Mouse (Mus musculus): ENCODE results near the gene Sfi1.
"Not testable (repeated sequence)": the region's sequence is repeated elsewhere in the genome, so short reads cannot be mapped to it uniquely, and the experiment has no call there.

Gene Sfi1

DNA sequence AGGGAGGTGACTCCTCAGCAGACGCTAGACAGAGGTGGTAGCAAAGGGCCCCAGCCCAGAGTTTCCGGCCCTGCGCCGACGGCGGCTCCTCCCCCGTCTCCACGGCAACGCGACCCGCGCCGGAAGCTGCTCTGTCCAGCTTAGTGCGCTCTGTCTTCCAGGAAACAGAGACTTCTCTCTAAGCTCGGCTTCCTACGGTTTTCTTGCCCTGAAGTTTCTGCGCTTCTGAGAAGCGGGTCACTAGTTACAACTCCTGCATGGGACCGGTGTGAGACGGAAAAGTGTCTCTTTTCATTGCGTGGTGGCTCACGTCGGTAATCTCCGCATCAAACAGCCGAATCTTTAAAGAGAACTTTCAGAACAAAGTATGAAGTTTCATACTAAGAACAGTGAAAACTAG, at the start of gene Sfi1:
Sfi1 (minus strand) TSS at position 101 of the 400 bp plus-strand sequence.
- no peak for DNase-seq (ENCODE audit: low read depth, low spot score)

DNA sequence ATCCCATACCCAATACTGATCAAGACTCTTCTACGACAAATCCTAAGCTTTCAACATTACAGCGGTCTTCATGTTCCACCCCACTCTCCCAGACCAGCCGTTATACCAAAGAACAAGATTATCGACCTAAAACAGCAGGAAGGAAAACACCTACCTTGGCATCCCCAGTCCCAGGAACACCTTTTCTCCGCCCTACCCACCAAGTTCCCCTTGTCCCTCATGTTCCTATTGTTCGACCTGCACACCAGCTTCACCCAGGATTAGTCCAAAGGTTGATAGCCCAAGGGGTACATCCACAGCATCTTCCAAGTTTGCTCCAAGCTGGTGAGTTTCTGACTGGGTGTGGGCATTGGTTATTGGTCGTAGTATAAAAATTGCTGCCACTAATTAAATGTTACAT, 49.1 kb upstream of the Sfi1 start:
- no peak for DNase-seq (ENCODE audit: low read depth, low spot score)

DNA sequence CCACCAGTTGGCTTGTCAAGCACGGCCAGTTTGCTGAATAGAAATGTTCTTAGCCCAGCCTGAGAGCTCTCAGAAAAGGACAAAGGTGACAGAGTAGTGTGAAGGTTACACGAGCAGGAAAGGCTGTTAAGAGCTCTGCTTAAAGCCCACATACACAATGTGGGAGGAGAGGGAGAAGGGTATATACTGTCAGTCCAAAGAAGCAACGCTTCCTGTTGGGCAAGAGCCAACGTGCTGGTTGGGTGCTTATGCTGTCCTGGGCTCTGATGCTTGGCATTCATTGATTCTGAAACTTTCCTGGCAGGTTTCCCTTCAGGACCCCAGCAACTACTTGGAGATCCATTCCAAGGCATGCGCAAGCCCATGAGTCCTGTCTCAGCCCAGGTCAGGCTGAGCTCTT, 42.0 kb upstream of the Sfi1 start:
- no peak for DNase-seq (ENCODE audit: low read depth, low spot score)

DNA sequence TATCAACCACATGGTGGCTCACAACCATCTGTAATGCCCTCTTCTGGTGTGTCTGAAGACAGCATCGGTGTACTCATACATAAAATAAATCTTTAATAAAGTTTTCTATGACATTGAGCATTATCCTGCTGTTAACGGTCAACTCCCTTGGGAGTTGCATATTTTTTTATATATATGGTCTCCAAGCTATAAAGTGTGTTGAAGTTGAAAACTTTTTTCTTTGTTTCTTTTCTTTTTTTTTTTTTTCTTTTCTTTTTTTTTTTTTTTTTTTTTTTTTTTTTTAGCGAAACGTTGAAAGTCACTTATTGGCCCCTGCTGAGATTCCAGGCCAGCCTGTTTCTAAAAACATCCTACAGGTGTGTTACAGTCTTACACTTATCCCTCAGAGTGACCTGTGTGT, 40.4 kb upstream of the Sfi1 start:
- no peak for DNase-seq (ENCODE audit: low read depth, low spot score)

DNA sequence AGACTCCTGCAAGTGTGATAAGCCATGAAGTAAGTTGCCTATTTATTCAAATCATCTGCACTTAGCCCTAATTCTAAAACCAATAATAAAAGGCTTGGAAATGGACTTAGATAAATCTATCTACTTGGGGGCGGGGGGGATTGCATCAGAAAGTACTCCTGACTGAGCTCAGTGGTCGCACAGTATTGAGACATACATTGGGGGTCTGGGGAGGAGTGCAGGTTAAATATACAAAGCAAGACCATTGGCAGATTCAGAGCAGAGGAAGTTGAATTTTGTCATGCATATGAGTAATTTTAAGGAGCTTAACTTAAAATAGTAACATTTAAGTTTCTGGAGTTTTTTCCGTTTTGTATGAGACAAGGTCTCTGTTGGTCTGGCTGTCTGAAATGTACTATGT, 39.0 kb upstream of the Sfi1 start:
- DNase-seq (ENCODE audit: low read depth, low spot score), result no peak

DNA sequence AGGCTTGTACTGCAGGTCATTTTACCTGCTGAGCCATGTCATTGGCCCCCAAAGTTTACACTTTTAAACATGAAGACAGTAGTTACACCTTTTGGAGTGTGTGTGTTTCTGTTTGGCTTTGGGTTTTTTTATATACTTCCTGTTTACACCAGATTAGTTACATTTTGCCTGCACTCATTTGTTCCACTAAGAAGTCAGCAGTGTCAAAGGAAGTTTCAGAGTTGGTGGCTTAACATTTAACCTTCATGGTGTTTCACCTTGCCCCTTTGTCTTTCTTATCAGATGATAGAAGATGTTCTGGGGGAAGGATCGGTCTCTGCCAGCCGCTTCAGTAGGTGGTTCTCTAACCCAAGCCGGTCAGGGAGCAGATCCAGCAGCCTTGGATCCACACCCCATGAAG, 33.9 kb upstream of the Sfi1 start:
- no peak for DNase-seq (ENCODE audit: low read depth, low spot score)

DNA sequence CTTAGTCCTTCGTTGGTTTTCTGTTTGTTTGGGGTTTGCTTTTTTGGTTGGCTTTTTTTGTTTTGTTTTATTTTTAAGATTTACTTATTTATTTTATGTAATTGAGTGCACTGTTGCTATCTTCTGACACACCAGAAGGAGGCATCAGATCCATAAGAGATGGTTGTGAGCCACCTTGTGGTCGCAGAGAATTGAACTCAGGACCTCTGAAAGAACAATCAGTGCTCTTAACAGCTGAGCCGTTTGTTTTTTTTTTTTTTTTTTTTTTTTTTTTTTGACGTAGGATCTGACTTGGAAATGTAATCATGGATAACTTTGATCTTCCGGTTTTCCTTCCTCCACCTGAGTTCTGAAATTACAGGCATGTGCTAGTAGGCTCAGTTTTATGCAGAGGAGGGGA, 29.8 kb upstream of the Sfi1 start:
- no peak for DNase-seq (ENCODE audit: low read depth, low spot score)

DNA sequence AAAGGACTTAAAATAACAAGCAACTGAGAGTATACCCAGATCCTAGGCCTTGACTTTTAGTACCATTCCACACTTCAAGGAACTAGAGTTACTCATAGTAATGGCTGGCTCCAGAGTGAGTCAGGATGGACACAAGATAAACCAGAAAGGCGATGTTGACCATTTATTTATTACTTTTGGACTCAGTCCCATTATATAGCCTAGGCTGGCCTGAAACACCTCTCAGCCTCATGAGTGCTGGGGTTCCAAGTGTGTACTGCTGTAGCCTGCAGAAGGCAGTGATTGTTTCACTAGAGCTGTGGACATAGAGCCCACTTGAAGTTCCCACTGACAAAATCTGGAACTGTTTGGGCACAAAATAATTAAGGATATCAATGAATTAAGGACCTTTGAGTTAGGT, 19.3 kb upstream of the Sfi1 start:
- DNase-seq (ENCODE audit: low read depth, low spot score), result no peak

DNA sequence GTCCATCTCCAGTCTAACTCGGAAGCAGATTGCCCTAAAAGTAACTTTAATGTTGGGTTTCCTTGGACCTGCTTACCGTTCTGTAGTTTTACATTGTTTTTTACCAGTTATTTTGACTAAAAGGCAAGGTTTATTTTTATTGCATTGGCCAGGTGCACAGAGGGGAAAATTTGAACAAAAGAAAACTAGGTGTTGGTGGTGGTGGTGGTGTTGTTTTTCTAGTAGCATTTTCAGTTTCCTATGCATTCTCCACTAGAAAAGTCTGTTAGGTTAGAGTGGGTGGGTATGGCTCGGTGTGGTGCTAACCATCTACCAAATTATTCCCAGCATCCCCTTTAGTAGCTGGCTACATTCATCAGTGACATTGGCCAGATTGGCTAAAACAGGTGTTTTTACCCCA, 13.5 kb upstream of the Sfi1 start:
- no peak for DNase-seq (ENCODE audit: low read depth, low spot score)

DNA sequence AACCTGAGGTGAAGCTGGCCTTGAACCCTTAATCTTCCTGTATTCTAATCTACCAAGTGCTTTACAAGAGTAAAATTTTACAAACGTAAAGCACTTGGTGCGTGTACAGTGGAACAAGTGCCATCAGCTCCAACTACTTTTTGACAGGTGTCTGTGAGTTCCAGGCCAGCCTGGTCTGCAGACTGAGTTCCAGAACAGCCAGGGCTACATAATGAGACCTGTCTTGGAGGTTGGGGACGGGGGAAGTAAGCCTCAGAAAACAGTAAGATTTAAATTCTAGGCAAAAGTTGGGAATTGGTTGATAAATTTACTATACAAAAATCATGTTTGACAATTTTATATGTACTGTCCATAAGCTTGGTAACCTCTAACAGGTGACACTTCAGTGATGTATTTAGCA, 11.9 kb upstream of the Sfi1 start:
- DNase-seq (ENCODE audit: low read depth, low spot score), result no peak

DNA sequence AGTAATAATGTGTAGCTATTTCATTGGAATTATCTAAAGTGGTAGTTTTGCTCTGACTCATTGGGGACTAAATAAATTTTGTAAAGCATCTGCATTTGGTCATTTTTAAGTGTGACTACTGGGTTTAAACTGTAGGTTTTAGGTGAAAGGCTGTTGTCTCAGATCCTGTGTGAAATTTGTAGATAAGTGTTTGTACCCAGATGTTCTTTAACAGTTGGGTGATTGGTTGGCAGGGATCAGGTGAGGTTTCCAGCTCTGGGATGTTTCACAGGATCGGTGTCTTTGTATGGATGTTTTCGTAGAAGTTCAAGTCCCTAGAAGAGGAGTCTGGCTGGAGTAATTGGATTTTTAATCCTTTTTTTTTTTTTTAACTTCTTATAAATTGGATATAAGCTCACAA, 10.5 kb upstream of the Sfi1 start:
- no peak for DNase-seq (ENCODE audit: low read depth, low spot score)

DNA sequence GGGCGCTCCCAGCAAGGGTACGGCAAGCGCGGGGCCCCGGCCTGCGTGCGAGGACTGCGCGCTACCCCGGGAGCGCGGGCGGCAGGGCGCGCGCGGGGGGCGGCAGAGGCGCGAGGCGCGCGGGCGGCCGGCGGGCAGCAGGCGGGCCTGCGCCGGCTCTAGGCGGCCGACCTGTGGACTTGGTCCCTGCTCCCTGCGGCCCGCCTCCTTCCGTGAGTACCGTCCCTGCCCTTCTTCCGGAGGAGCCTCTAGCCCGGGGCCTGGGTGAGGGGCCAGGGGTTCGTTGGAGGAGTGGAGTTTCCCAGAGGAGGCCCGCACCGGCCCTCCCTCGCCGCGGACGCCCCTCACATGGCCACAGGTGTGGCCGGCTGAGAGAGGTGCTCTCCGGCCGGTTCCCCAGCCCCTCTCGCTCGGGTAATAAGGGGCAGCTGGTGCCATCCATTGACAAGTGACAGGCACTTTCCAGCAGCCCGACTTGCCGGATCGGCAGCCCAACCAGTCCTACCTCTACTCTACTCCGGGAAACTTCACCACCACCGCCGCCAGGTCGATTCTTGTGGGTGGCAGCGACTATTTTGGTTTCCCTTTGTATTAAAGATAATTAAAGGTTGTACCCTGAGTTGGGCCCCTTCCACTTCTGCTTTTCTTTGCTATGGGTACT, 9.6 kb upstream of the Sfi1 start:
- DNase-seq (ENCODE audit: low read depth, low spot score), result no peak

DNA sequence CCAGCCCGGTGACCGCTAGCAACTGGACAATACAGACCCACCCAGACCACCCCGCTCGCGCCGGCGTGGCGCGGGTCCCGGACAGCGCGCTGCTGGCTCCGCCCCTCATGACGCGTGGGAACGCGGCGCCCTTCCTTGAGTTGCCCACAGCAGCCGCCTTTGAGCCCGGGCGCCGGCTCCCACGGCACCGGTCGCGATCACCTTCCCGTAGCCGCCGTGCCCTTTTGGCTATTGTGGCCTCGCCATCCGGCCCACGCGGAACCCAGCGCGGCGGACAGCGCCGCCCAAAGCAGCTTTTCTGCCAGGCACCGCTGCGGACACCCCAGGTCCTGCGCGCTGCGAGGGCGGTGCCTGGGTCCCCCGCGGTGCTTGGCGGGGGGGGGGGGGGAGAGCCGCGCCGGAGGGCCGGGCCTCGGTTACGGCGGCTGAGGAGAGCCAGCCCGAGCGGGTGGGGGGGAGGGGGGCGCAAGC, 9.0 kb upstream of the Sfi1 start, which contains the start of gene Eif4enif1:
Eif4enif1 (plus strand) TSS at position 162 of the 471 bp plus-strand sequence.
- peak; percentile 91 for DNase-seq (ENCODE audit: low read depth, low spot score)

DNA sequence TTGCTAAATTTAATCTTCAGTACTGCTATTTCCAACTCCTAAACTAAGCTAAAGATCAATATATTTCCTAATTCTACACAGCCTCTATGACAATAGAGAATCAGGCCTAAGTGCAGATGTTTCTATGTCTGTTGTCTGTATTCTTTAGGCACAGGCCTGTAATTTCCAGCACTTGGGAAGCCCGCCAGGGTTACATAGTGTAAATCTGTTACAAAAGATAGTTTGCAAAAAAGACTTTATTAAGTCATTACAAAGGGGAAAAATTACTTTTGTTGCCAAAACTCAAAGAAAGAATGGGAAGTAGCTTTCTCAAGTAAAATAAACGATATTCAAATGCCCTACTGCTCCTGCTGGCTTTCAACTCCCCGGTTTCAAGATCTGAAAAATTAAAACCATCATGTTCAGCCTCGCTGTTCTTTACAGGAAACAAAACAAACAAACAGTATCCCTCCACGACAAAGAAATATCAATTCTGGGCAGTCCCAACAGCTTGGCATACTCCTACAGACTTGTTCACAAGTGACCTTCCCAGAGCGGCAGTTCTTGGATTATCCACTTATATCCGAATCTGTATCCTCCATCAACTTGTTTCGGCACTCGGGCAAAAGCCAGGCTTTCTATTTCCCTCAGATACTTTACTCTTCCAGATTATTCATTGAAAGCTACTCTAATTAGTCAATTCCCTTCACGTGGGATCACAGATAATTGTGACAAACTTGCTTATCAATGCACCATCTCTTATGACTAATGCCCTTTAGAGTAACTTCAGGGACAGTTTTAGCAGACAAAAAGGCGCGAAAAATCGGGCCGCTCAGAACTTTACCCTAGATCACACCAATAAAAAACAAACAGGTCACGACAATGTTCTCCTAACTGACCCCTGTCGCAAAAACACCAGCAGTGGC, 8.3 kb upstream of the Sfi1 start:
- DNase-seq (ENCODE audit: low read depth, low spot score), result no peak

DNA sequence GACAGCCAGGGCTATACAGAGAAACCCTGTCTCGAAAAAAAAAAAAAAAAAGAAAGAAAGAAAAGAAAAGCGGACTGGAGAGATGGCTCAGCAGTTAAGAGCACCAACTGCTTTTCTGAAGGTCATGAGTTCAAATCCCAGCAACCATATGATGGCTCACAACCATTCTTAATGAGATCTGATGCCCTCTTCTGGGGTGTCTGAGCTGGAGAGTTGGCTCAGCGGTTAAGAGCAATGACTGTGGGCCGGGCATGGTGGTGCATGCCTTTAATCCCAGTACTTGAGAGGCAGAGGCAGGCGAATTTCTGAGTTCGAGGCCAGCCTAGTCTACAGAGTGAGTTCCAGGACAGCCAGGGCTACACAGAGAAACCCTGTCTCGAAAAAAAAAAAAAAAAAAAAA, 7.4 kb upstream of the Sfi1 start:
- not testable (repeated sequence) for DNase-seq (ENCODE audit: low read depth, low spot score)

DNA sequence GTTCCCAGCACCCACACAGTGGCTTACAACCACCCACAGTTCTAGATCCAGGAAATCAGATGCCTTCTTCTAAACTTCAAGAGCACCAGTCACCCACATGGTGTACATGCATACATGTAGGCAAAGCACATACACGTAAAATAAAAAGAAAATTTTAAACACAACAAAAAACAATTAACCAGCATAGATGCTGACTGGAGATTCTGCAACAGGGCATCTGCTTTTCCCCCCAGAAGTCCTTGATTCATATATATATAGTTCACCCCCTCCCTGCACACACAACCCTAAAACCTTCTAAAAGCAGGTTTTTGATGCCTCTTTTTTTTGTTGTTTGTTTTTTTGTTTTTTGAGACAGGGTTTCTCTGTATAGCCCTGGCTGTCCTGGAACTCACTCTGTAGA, 10.6 kb downstream of the Sfi1 start:
- DNase-seq (ENCODE audit: low read depth, low spot score), result not testable (repeated sequence)

DNA sequence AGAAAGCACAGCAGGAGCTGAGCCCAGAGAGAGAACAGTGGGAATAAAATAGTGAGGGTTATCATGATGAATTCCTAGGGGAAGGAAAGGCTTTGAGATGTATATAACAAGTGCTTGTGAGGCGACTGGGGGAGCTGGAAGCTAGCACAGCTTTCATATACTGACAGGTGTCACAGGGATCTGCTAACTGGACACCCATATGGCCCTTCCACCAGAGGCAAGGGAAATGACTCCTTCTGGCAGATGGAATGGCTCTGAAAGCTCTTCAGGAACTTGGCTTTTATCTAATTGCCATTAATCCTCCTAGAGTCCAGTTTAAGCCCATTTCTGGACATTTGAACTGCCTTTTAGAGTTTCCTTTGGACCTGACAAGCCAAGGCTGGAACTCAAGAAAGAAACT, 11.3 kb downstream of the Sfi1 start:
- DNase-seq (ENCODE audit: low read depth, low spot score), result peak; percentile 61

DNA sequence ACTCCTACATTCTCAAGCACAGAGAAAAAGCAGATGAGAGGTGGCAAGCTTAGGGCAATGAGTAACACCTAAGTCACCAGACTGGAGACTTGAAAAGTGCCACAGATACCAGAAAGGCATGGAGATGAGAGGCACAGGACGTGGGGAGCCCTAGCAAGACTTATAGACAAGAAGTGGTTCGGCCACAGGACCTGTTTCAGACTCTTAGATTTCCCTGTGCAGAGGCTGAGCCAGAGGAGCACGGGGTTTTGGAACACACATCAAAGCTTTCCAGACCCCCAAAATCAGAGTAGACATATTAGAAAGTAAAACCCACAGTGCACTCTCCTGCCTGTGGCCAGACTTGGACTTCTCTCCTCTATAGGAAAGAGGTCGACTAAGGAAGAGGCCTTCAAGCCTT, 12.0 kb downstream of the Sfi1 start:
- not testable (repeated sequence) for DNase-seq (ENCODE audit: low read depth, low spot score)

DNA sequence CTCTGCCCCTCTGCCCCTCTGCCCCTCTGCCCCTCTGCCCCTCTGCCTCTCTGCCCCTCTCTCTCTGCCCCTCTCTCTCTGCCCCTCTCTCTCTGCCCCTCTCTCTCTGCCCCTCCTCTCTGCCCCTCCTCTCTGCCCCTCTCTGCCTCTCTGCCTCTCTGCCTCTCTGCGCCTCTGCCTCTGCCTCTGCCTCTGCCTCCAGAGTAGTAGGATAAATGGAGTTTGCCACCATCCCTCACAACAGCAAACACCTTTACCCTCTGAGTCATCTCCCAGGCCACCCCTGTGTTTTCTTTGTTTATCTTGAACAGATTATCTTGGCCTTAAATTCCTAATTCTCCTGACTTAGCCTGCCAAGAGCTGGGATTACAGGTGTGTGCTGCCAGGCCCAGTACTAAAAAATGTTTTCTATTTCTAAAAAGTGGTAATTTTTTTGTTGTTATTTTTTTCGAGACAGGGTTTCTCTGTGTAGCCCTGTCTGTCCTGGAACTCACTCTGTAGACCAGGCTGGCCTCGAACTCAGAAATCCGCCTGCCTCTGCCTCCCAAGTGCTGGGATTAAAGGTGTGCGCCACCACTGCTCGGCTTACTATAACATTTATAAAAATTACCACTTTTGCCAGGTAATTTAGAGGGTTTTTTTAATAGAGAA, 12.6 kb downstream of the Sfi1 start:
- not testable (repeated sequence) for DNase-seq (ENCODE audit: low read depth, low spot score)

DNA sequence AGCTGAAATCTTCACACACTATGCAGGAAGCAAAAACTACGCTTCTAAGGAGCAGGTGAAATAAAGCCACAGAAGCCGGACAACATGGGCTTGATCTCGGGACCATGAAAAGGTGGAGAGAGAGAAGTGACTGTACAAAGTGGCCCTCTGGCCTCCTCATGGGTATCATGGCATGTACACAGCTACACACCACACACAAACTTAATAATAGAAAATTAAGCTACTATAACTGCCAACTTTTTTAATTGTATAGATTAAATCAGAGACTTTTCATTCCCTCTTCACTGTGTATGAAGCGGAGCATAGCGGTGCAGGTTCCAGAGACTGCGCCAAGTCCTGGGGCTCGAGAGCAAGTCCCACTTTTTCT, 13.6 kb downstream of the Sfi1 start:
- not testable (repeated sequence) for DNase-seq (ENCODE audit: low read depth, low spot score)

DNA sequence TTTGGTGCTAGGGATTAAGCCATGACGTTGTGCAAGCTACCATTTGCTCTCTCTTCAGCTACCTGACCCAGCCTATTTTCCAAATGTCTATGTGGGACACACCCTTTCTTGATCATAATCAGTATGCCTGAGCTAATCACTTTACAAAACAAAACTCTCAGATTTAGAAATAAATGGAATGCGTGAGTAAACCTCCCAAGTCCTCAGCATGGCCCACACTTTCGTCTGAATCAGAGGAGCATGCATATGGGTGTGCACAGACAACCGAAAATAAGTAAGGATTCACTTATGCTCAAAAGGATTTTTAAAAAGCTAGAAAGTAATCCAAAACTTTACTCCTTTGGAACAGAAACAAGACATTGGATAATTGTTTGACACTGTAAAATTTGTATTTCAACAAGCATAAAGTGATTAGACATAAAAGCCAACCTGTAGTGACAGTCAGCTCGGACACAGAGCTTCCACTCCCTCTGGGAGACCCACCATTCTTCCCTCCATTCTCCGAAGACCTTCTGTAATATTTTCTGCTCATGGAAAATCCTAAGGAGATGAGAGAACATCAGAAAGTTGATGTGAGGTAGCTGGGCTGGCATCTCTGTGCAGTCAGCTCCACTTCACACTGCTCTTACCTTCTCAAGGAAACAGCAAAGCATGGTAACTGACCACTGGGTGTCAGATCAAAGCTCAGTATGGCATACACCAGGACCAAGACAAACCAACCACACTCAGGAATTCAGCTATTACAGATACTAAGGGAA, 14.1 kb downstream of the Sfi1 start:
- DNase-seq (ENCODE audit: low read depth, low spot score), result not testable (repeated sequence)

All from brain, adult 2 months (tissue).